Mouse (Mus musculus) lung, adult 18-20 months (tissue): ENCODE measurements around the gene Ppp1r3c.
"Not testable (repeated sequence)": the region's sequence is repeated elsewhere in the genome, so short reads cannot be mapped to it uniquely, and the experiment has no call there.

Experiments
- DNase-seq, 2 experiments: peaks; one replicate each; pipeline ENCODE4 v3.0.0; 2022; ENCODE audit warnings: mixed read lengths in 2 of 2

The Ppp1r3c gene

GRCm38 (mm10) chr19:36736537-36736936 is at the start of gene Ppp1r3c:
TSS of gene Ppp1r3c (minus strand) at chr19:36736653.
- peak; percentile 93 to 95 for DNase-seq

GRCm38 (mm10) chr19:36783179-36783578 is 46.7 kb upstream of the Ppp1r3c start:
- DNase-seq: no peak

DNA sequence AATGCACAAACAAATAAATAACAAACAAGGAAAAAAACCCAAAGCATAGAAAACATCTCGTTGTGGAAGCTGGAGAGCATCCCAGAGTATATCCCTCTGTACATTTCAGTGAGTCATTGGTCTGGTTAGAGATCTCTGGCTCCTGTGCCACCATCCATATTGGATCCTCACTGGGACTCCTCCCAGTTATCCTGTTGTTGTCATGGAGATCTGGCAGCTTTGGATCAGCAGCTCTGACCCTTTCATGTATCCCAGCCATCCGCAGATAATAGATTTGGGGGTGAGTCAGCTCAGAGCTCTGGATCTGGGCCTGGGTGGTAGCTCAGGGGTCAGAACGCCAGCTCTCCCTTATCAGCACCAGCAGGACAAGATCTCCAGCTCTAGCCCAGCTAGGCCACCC is 46.1 kb upstream of the Ppp1r3c start:
- DNase-seq: no peak

DNA sequence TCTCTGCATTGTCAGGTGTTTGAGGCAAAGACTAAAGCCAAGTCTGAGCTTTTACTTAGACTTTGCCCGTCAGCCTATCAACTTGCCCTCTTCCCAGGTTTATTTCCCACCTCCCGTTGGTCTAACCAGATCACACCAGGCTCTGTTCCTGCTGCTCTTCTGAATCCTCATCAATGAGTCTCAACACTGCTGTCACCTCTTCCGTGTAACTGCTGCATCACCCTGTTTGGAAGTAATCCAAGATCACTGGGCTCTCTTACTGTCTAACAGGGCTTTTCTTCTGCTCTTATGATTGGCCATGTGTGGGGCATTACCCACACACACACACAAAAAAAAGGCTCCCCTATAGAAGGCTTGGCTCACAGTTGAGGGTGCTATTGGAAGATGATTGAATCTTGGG is 45.5 kb upstream of the Ppp1r3c start:
- no peak for DNase-seq

GRCm38 (mm10) chr19:36780375-36780774 is 43.9 kb upstream of the Ppp1r3c start:
- DNase-seq: no peak

- no peak for DNase-seq
Observed at GRCm38 (mm10) chr19:36779765-36780164, 43.3 kb upstream of the Ppp1r3c start.

DNA sequence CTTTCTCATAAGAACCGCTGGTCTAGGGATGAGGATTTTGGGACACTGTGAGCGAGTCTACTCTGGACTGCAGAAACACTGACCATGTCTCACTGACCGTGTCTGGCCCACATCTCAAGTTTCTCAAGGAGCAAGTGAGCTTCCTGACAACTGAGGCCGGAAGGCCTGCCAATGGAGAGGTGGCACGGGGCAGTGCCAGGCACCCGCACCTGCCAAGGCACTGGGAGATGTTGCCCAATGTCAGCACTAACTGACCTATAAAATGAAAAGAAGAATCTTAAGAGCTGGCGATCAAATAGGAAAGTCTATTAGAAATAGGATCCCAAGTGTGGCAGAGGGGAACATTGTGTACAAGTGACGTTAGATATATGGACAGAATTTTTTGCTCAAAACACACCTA is 39.1 kb upstream of the Ppp1r3c start:
- DNase-seq: no peak

GRCm38 (mm10) chr19:36773716-36774459 is 37.4 kb upstream of the Ppp1r3c start:
- DNase-seq: no peak

DNA sequence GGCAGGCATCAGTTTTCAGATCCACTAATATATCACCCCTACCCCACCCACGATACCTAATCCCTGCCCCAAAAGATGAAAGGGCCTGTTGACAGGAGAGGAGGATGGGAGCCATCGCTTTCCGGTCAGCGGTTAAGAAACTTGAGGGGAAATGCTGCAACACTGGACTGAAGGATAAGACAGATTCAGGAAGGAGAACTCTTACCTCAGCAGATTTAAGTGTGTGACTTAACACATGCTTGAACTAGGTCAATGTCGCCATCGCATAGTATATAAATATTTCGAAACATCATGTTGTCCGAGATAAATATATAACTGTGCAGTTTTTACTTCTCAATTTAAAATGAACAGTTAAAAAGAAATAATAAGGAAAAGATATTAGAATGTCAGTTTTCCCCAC is 31.6 kb upstream of the Ppp1r3c start:
- no peak for DNase-seq

GRCm38 (mm10) chr19:36764451-36764850 is 28.0 kb upstream of the Ppp1r3c start:
- no peak for DNase-seq

DNA sequence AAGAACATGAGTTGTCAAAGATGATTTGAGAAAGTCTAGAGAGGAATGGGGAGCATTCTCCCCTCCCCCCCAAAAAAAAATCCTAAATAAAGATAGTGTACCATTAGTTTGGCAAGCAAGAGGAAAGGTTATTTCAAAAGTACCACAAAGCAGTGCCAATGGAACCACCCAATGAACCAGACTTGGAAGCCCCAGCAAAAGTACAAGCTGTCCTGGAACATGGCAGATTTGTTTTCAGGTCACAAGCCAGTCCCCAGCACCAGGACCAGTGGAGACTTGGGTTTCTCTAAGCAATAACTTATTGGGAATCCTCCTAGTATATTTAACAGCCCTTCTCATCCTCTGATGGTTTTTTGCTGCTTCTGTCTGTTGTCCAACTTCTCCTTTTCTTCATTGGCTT is 12.5 kb upstream of the Ppp1r3c start:
- DNase-seq: no peak

DNA sequence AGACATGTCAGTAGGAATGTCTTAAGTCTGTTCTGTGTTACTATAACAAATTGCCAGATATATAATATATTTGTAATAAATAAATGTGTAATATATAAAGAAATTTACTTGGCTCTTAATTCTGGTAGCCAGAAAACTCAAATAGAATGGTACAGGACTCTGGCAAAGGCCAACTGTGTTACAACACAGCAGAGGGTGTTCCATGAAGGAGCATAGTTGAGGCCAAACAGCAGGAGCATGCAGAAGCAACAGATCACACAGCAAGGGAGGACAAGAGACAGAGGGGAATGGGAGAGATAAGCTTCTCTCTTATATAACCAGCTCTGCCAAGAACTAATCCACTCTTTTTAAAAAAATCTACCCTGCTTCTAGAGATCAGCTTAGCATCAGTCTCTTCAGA is 5.9 kb upstream of the Ppp1r3c start:
- DNase-seq: no peak

DNA sequence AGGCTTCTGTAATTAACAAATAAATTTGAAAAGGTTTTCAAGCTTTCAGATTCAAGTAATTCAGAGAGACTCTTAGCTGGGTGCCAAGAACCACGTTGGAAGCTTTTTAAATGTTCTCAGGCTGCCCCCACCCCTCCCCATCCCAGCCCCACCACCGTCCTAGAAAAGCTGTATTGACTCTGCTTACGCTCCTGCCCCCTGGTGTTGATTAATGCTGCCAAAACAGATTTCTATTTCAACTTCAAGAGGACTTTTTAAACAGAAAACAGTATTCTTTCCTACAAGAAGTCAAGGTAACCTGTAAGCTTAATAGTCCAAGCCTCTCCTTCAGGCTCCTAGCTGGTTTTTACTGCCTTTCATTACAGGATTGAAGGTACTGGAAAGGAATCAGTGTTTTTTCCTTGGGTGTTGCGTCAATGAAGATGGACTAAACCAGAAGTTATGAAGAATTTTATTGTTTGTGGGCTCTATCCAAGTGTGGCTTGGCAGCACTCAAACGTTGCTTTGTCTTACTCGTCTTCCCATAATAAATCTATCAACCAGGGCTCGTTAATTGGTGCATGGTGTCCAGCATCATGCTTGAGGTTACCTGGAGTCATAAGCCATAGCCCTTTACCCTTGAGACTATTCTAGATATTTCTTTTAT is 3.2 kb upstream of the Ppp1r3c start:
- DNase-seq: no peak

DNA sequence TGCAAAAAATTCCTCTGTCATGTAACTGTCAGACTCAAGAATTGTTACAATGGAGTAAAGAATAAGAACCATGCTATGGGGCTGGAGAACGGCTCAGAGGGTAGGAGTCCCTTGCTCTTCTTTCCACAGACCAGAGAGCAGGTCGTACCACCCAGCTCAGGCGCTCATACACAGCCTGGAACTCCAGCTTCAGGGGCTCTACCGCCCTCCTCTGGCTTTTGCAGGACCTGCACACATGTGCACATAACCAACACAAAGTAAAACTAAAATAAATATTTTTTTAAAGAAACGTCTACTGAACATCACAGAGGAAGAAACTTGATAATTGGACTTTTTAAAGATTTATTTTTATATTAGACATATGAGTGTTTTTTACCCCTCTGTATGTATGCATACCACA is 1.6 kb upstream of the Ppp1r3c start:
- DNase-seq: no peak

DNA sequence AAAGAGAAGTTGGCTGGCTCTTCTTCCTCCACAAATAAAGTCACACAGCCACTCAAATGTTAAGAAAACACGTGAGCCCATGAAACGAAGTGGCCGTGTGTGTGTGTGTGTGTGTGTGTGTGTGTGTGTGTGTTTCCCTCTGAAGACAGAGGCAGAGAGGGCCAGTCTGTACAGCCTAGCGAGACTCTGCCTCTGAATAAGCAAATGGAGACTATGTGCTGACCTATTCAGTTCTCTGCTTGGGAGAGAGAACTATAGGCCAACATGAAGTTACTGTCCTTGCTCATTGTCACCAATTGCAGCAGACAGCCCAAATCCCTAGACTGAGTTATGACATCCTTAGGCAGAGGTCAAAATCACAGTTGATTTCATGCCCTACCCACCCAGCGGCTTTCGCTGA is 634 bp upstream of the Ppp1r3c start:
- DNase-seq: no peak

GRCm38 (mm10) chr19:36734308-36735038 is 2.0 kb downstream of the Ppp1r3c start:
- DNase-seq: peak in 1 of 2 experiments; percentile 55

- DNase-seq: no peak
Observed at GRCm38 (mm10) chr19:36733191-36733943, 3.1 kb downstream of the Ppp1r3c start.

DNA sequence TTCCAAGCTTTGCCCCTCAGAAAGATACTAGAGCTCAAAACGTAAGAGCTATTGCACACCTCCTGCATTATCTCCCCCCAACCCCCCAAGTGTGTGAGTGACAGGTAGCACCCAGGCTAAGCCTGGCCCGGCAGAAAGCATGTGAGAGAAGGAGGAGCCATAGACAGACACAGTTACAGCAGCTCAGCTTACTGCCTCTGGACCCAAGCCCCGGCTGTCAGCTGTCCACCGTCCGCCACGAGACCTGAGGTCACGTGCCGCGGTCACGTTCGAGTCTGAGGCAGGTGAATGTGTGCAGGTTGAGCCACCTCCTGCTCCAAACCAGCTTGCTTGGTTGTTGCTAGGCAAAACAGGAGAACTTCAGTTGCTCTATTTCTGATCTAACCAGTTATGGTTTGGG is 5.1 kb downstream of the Ppp1r3c start:
- peak; percentile 16 to 46 for DNase-seq

DNA sequence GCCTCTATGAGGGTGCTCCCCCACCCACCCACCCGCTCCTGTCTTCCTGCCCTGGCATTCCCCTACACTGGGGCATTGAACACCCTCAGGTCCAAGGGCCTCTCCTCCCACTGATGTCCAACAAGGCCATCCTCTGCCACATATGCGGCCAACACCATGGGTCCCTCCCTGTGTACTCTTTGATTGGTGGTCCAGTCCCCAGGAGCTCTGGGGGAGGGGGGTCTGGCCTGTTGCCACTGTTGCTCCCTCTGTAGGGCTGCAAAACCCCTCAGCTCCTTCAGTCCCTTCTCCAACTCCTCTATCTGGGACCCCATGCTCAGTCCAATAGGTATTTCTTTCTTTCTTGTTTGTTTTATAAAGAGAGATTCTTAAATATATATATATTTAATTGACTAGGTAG is 6.0 kb downstream of the Ppp1r3c start:
- DNase-seq: not testable (repeated sequence)

DNA sequence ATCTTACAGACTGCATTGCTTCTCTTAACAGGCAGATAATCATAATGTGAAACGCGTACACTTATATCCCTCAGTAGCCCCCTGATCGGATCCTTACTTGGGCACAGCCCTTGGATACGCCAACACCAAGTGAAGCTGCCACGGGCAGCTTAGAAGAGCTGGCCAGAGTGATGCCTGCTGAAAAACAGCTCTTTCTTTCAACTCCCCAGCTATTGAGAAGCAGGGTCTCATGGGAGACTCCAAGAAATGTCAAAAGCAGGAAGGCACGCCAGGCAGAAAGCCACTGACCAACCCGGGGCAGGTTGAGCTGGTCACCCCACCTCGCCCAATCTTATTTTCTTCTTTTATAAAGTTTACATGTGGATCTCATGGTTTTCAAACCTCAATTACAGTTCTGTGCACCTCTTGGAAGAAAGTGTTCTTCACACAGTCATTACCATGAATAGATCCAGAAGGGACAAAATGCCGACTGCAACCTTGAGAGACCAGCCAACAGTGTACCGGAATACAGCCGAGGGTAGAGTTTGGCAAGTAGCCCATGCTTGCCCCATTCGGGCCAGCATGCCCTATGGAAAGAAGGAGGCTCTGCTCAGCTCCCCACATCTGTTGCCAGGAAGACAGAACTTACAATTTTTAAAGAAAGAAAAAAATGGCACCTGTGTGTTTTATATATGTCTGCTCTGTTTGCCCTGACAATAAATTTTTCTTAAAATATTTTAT is 7.6 kb downstream of the Ppp1r3c start:
- no peak for DNase-seq

DNA sequence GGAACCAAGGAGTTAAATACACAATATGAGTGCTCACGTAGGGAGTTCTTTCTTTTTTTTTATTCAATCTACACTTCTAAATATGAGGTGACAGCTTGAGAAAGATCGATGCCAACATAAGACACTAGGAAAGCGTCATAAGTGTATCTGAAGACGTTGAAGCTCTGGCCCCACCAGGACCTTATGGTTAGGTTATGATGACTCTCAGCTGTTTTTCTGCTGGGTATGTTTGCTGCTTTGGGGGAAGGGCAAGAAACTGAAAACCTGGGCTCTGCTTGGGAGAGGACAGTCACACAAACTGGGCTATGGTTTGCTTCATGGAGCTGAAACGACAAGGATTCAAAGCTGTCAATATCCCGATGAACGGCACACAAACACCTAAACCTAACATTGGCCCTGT is 11.5 kb downstream of the Ppp1r3c start:
- no peak for DNase-seq

GRCm38 (mm10) chr19:36721139-36721538 is 15.3 kb downstream of the Ppp1r3c start:
- no peak for DNase-seq
